Mouse (Mus musculus): ENCODE data around the gene Tfap2b. TPM values are rescaled to one million over a fixed set of nuclear protein-coding genes. Genes with fewer than 3 reads are reported as not detected.

Tfap2b gene
- total and polyA plus RNA-seq, 3 experiments: not detected

- no peaks in the 10 kb centered on the region for H3K27me3 ChIP-seq (ENCODE audit: control insufficient read depth in 1 of 2, insufficient read depth in 2 of 2, low read length in 2 of 2)
- no peak for DNase-seq (ENCODE audit: low read depth, low spot score)
- no peak overlapping the region for H3K9ac ChIP-seq (ENCODE audit: control insufficient read depth, low read depth, low read length, poor library complexity, severe bottlenecking)
- no peak overlapping the region for H3K4me3 ChIP-seq (ENCODE audit: control insufficient read depth in 1 of 2, insufficient read depth in 1 of 2, low read depth in 2 of 2, low read length in 2 of 2)
- no peaks in the 10 kb centered on the region for H3K9me3 ChIP-seq (replicated peaks; ENCODE audit: insufficient read depth, low read length)
- no peaks in the 10 kb centered on the region for H3K79me2 ChIP-seq (ENCODE audit: control insufficient read depth, insufficient read depth, low read length, poor library complexity)
- TF ChIP-seq MYB (IDR thresholded peaks at IDR 0.05; ENCODE audit: low read depth, low read length) (no peak), BHLHE40 (IDR thresholded peaks at IDR 0.05; ENCODE audit: borderline replicate concordance, low read depth, low read length) (no peak), TCF12 (IDR thresholded peaks at IDR 0.05; ENCODE audit: low read depth, low read length) (no peak), KAT2A (conservative IDR thresholded peaks at IDR 0.05; ENCODE audit: low read depth, low read length) (no peak), CHD2 (IDR thresholded peaks at IDR 0.05; ENCODE audit: low read length) (no peak), CHD1 (IDR thresholded peaks at IDR 0.05; ENCODE audit: low read depth, low read length) (no peak), ZNF384 (IDR thresholded peaks at IDR 0.05; ENCODE audit: low read depth, low read length) (no peak), CTCF (IDR thresholded peaks at IDR 0.05 in 2 of 3, conservative IDR thresholded peaks at IDR 0.05 in 1 of 3; ENCODE audit: control insufficient read depth in 1 of 3, insufficient read depth in 1 of 3, low read depth in 2 of 3, low read length in 3 of 3, poor library complexity in 1 of 3, severe bottlenecking in 1 of 3) (no peak), TAL1 (IDR thresholded peaks at IDR 0.05; ENCODE audit: low read length) (no peak), GATA1 (IDR thresholded peaks at IDR 0.05; ENCODE audit: low read depth, low read length) (no peak), ZC3H11A (IDR thresholded peaks at IDR 0.05; ENCODE audit: low read depth, low read length) (no peak), MXI1 (IDR thresholded peaks at IDR 0.05; ENCODE audit: low read depth, low read length) (no peak), RAD21 (IDR thresholded peaks at IDR 0.05; ENCODE audit: low read depth, low read length) (no peak), MAX (IDR thresholded peaks at IDR 0.05; ENCODE audit: low read length) (no peak), NELFE (IDR thresholded peaks at IDR 0.05; ENCODE audit: low read depth, low read length) (no peak), E2F4 (IDR thresholded peaks at IDR 0.05; ENCODE audit: borderline replicate concordance, low read depth, low read length) (no peak), SIN3A (IDR thresholded peaks at IDR 0.05; ENCODE audit: low read length) (no peak), POLR2AphosphoS5 (IDR thresholded peaks at IDR 0.05; ENCODE audit: borderline replicate concordance, low read depth, low read length) (no peak), MEF2A (IDR thresholded peaks at IDR 0.05; ENCODE audit: extremely low read depth, insufficient replicate concordance, low read depth, low read length, poor library complexity, severe bottlenecking) (no peak), USF2 (IDR thresholded peaks at IDR 0.05; ENCODE audit: borderline replicate concordance in 1 of 2, insufficient read depth in 1 of 2, low read depth in 1 of 2, low read length in 2 of 2) (no peak)
- no peaks in the 10 kb centered on the region for H3K4me1 ChIP-seq (ENCODE audit: control insufficient read depth in 1 of 2, insufficient read depth in 2 of 2, low read length in 2 of 2)
- no peak overlapping the region for H3K27ac ChIP-seq (ENCODE audit: control insufficient read depth, low read depth, low read length)
- H3K36me3 ChIP-seq (ENCODE audit: control insufficient read depth in 1 of 2, insufficient read depth in 2 of 2, low read length in 2 of 2): no peaks in the 10 kb centered on the region
These were observed 9.5 kb downstream of the Tfap2b start for GRCm38 (mm10) chr1:19218221-19218620.

GRCm38 (mm10) chr1:19219381-19219780, 10.7 kb downstream of the Tfap2b start:
- no peaks in the 10 kb centered on the region for H3K27me3 ChIP-seq (ENCODE audit: control insufficient read depth in 1 of 2, insufficient read depth in 2 of 2, low read length in 2 of 2)
- H3K79me2 ChIP-seq (ENCODE audit: control insufficient read depth, insufficient read depth, low read length, poor library complexity): no peaks in the 10 kb centered on the region
- no peak overlapping the region for H3K9ac ChIP-seq (ENCODE audit: control insufficient read depth, low read depth, low read length, poor library complexity, severe bottlenecking)
- TF ChIP-seq JUND (IDR thresholded peaks at IDR 0.05; ENCODE audit: low read depth, low read length) (no peak), RCOR1 (IDR thresholded peaks at IDR 0.05; ENCODE audit: low read depth, low read length) (no peak), RAD21 (IDR thresholded peaks at IDR 0.05; ENCODE audit: low read depth, low read length) (no peak), POLR2AphosphoS2 (IDR thresholded peaks at IDR 0.05; ENCODE audit: low read length) (no peak), BHLHE40 (IDR thresholded peaks at IDR 0.05; ENCODE audit: borderline replicate concordance, low read depth, low read length) (no peak), TCF12 (IDR thresholded peaks at IDR 0.05; ENCODE audit: low read depth, low read length) (no peak)
- H3K27ac ChIP-seq (ENCODE audit: control insufficient read depth, low read depth, low read length): no peak overlapping the region
- H3K9me3 ChIP-seq (replicated peaks; ENCODE audit: insufficient read depth, low read length): no peaks in the 10 kb centered on the region
- H3K4me1 ChIP-seq (ENCODE audit: control insufficient read depth in 1 of 2, insufficient read depth in 2 of 2, low read length in 2 of 2): no peaks in the 10 kb centered on the region
- H3K4me3 ChIP-seq (ENCODE audit: control insufficient read depth in 1 of 2, insufficient read depth in 1 of 2, low read depth in 2 of 2, low read length in 2 of 2): no peak overlapping the region
- no peaks in the 10 kb centered on the region for H3K36me3 ChIP-seq (ENCODE audit: control insufficient read depth in 1 of 2, insufficient read depth in 2 of 2, low read length in 2 of 2)
- no peak for DNase-seq (ENCODE audit: low read depth, low spot score)

Data from MEL (cell line).